Mouse (Mus musculus) ES-CJ7 (cell line): ENCODE results near the gene Frmpd3.
"Not testable (repeated sequence)": the region's sequence is repeated elsewhere in the genome, so short reads cannot be mapped to it uniquely, and the experiment has no call there.

Experiments used
- DNase-seq: peaks from one replicate; pipeline ENCODE4 v3.0.0; 2011; ENCODE audit warnings: low read depth, low spot score

Frmpd3 gene

GRCm38 (mm10) chrX:140341656-140342392 lies at the start of gene Frmpd3:
Gene Frmpd3, plus strand, starts transcription at chrX:140342263.
- DNase-seq: no peak

- no peak for DNase-seq
Observed at GRCm38 (mm10) chrX:140303731-140304130, 38.3 kb upstream of the Frmpd3 start.

- DNase-seq: no peak
Observed at GRCm38 (mm10) chrX:140305652-140306051, 36.4 kb upstream of the Frmpd3 start.

GRCm38 (mm10) chrX:140317931-140318330 lies 24.1 kb upstream of the Frmpd3 start:
- peak; percentile 66 for DNase-seq

- no peak for DNase-seq
Observed at GRCm38 (mm10) chrX:140319131-140319530, 22.9 kb upstream of the Frmpd3 start.

- not testable (repeated sequence) for DNase-seq
Observed at GRCm38 (mm10) chrX:140320671-140321070, 21.4 kb upstream of the Frmpd3 start.

- DNase-seq: no peak
Observed at GRCm38 (mm10) chrX:140342393-140343163, 515 bp downstream of the Frmpd3 start.

- peak; percentile 8 for DNase-seq
Observed at GRCm38 (mm10) chrX:140375628-140376027, 33.6 kb downstream of the Frmpd3 start.

- peak; percentile 5 for DNase-seq
Observed at GRCm38 (mm10) chrX:140399986-140400385, 57.9 kb downstream of the Frmpd3 start.

- peak; percentile 6 for DNase-seq
Observed at GRCm38 (mm10) chrX:140402904-140403303, 60.8 kb downstream of the Frmpd3 start.

GRCm38 (mm10) chrX:140406079-140406478 lies 64.0 kb downstream of the Frmpd3 start:
- DNase-seq: no peak

- peak; percentile 74 for DNase-seq
Observed at GRCm38 (mm10) chrX:140406501-140406900, 64.4 kb downstream of the Frmpd3 start.

- no peak for DNase-seq
Observed at GRCm38 (mm10) chrX:140407593-140407992, 65.5 kb downstream of the Frmpd3 start.

- DNase-seq: no peak
Observed at GRCm38 (mm10) chrX:140418467-140418866, 76.4 kb downstream of the Frmpd3 start.

GRCm38 (mm10) chrX:140427124-140427523 lies 85.1 kb downstream of the Frmpd3 start:
- no peak for DNase-seq

GRCm38 (mm10) chrX:140428252-140428651 lies 86.2 kb downstream of the Frmpd3 start:
- DNase-seq: peak; percentile 67

- DNase-seq: no peak
Observed at GRCm38 (mm10) chrX:140429985-140430384, 87.9 kb downstream of the Frmpd3 start.

GRCm38 (mm10) chrX:140430506-140430905 lies 88.4 kb downstream of the Frmpd3 start:
- no peak for DNase-seq

- DNase-seq: no peak
Observed at GRCm38 (mm10) chrX:140431981-140432380, 89.9 kb downstream of the Frmpd3 start.

GRCm38 (mm10) chrX:140432786-140433185 lies 90.7 kb downstream of the Frmpd3 start:
- no peak for DNase-seq

GRCm38 (mm10) chrX:140437906-140438305 lies 95.8 kb downstream of the Frmpd3 start:
- no peak for DNase-seq

- no peak for DNase-seq
Observed at GRCm38 (mm10) chrX:140445551-140445950, 103.5 kb downstream of the Frmpd3 start.

GRCm38 (mm10) chrX:140450071-140450470 lies 108.0 kb downstream of the Frmpd3 start:
- DNase-seq: no peak
